ENCODE assay signal across 24 mouse cellular contexts in genomic region chr2:60023777-60024176, GRCm38 (mm10).
DNase-seq lines count a peak whose midpoint lies in the region; ATAC-seq lines count a peak whose summit lies in the region.
"Had no signal": no experiment of that assay in that cellular context is flagged by ENCODE, and none has a peak within 500 bp of the region (broad histone marks: within the 10 kb centered on the region; RNA-seq: fewer than 3 reads in every experiment).

No protein-coding gene starts in this region.

- H3K36me3 ChIP-seq in hindbrain, embryonic 13.5 days = no peaks in the 10 kb centered on the region
- H3K36me3 ChIP-seq in hindbrain, embryonic 16.5 days (ENCODE audit: control insufficient read depth, insufficient read depth, low read length) = peaks cover under 1% of the 10 kb centered on the region; the same call in 1 of the 2 replicates
- no peaks in the 10 kb centered on the region for H3K36me3 ChIP-seq in midbrain, embryonic 12.5 days
- no peaks in the 10 kb centered on the region for H3K36me3 ChIP-seq in midbrain, embryonic 15.5 days (replicated peaks)
- no peaks in the 10 kb centered on the region for H3K36me3 ChIP-seq in embryonic facial prominence, embryonic 13.5 days
- H3K36me3 ChIP-seq: embryonic facial prominence, embryonic 15.5 days; forebrain, embryonic 10.5 days; forebrain, embryonic 12.5 days had no signal

- peak; percentile 83 for DNase-seq in heart, adult 11 months
- no peak for DNase-seq in heart, adult 9 months (ENCODE audit: low spot score in 2 of 2)
- DNase-seq: adrenal gland, adult 8-10 months; adrenal gland, postnatal 14 days; adrenal gland, postnatal 36 days; cerebellum, adult 11-12 months; cerebellum, adult 2 months; cerebellum, adult 9-10 months; cerebellum, postnatal 10 days; cerebellum, postnatal 25 days had no signal

- peaks cover 11% of the 10 kb centered on the region for H3K4me1 ChIP-seq in hindbrain, embryonic 13.5 days (replicated peaks)
- H3K4me1 ChIP-seq in hindbrain, embryonic 16.5 days (ENCODE audit: control insufficient read depth, insufficient read depth, low read depth, low read length) = peaks cover 4% of the 10 kb centered on the region
- peaks cover 9% of the 10 kb centered on the region; the same call in 1 of the 2 replicates for H3K4me1 ChIP-seq in midbrain, embryonic 12.5 days
- peaks cover 8% of the 10 kb centered on the region for H3K4me1 ChIP-seq in midbrain, embryonic 15.5 days
- H3K4me1 ChIP-seq in embryonic facial prominence, embryonic 13.5 days = peaks cover 6% of the 10 kb centered on the region
- H3K4me1 ChIP-seq: embryonic facial prominence, embryonic 15.5 days had no signal

- H3K27me3 ChIP-seq in hindbrain, embryonic 13.5 days = no peaks in the 10 kb centered on the region
- H3K27me3 ChIP-seq in hindbrain, embryonic 16.5 days (replicated peaks; ENCODE audit: control insufficient read depth, insufficient read depth, low read length) = no peaks in the 10 kb centered on the region
- H3K27me3 ChIP-seq in midbrain, embryonic 12.5 days = no peaks in the 10 kb centered on the region
- H3K27me3 ChIP-seq in midbrain, embryonic 15.5 days (replicated peaks) = no peaks in the 10 kb centered on the region
- no peaks in the 10 kb centered on the region for H3K27me3 ChIP-seq in embryonic facial prominence, embryonic 13.5 days
- H3K27me3 ChIP-seq: embryonic facial prominence, embryonic 15.5 days; forebrain, embryonic 12.5 days; Patski had no signal

- ATAC-seq in hindbrain, embryonic 13.5 days (ENCODE audit: low FRiP score) = 0 out of 2 replicates have a peak, but pooled peaks have one; percentile 26
- no peak for ATAC-seq in hindbrain, embryonic 16.5 days
- peak; percentile 50; the same call in 1 of the 2 replicates for ATAC-seq in midbrain, embryonic 12.5 days (ENCODE audit: low FRiP score, low read depth)
- ATAC-seq in midbrain, embryonic 15.5 days (replicated peaks) = no peak
- ATAC-seq in embryonic facial prominence, embryonic 13.5 days (ENCODE audit: insufficient number of reproducible peaks, insufficient read depth, low FRiP score, low TSS enrichment, low read depth) = 0 out of 2 replicates have a peak, but pooled peaks have one; percentile 20
- no peak for ATAC-seq in inflammation-experienced regulatory T-cells, adult 6 months
- ATAC-seq: activated CD4-positive, CD25-positive, alpha-beta regulatory T cell, adult 4 months; forebrain, embryonic 14.5 days; forebrain, embryonic 16.5 days; Patski had no signal

- 0 out of 2 replicates have a peak overlapping the region, but pooled peaks have one; percentile 24 for H3K27ac ChIP-seq in hindbrain, embryonic 13.5 days
- no peak overlapping the region for H3K27ac ChIP-seq in hindbrain, embryonic 16.5 days (ENCODE audit: low read depth, low read length)
- no peak overlapping the region for H3K27ac ChIP-seq in midbrain, embryonic 12.5 days (replicated peaks)
- no peak overlapping the region for H3K27ac ChIP-seq in midbrain, embryonic 15.5 days
- no peak overlapping the region for H3K27ac ChIP-seq in embryonic facial prominence, embryonic 13.5 days
- H3K27ac ChIP-seq: embryonic facial prominence, embryonic 15.5 days; forebrain, embryonic 10.5 days; forebrain, embryonic 12.5 days had no signal

- H3K4me3 ChIP-seq in hindbrain, embryonic 13.5 days = no peak overlapping the region
- no peak overlapping the region for H3K4me3 ChIP-seq in hindbrain, embryonic 16.5 days (ENCODE audit: low read length)
- no peak overlapping the region for H3K4me3 ChIP-seq in midbrain, embryonic 12.5 days
- no peak overlapping the region for H3K4me3 ChIP-seq in midbrain, embryonic 15.5 days
- H3K4me3 ChIP-seq in embryonic facial prominence, embryonic 13.5 days = no peak overlapping the region
- H3K4me3 ChIP-seq: embryonic facial prominence, embryonic 15.5 days; erythroblast, embryonic 14.5 days; forebrain, embryonic 10.5 days; forebrain, embryonic 12.5 days had no signal

- 93% methylated on average over 7 of the region's 7 CpGs for WGBS in hindbrain, embryonic 13.5 days
- 89% methylated on average over 7 of the region's 7 CpGs for WGBS in hindbrain, embryonic 16.5 days
- WGBS in midbrain, embryonic 12.5 days = 94% methylated on average over 7 of the region's 7 CpGs
- WGBS in midbrain, embryonic 15.5 days = 92% methylated on average over 7 of the region's 7 CpGs
- WGBS in embryonic facial prominence, embryonic 13.5 days = 79% methylated on average over 7 of the region's 7 CpGs

- no peak overlapping the region for H3K9ac ChIP-seq in hindbrain, embryonic 13.5 days
- H3K9ac ChIP-seq in hindbrain, embryonic 16.5 days (ENCODE audit: low read depth, low read length) = no peak overlapping the region
- no peak overlapping the region for H3K9ac ChIP-seq in midbrain, embryonic 12.5 days (replicated peaks)
- no peak overlapping the region for H3K9ac ChIP-seq in midbrain, embryonic 15.5 days
- H3K9ac ChIP-seq in embryonic facial prominence, embryonic 13.5 days = no peak overlapping the region
- H3K9ac ChIP-seq: embryonic facial prominence, embryonic 15.5 days; forebrain, embryonic 12.5 days had no signal

- H3K9me3 ChIP-seq in hindbrain, embryonic 13.5 days = no peaks in the 10 kb centered on the region
- H3K9me3 ChIP-seq in hindbrain, embryonic 16.5 days (ENCODE audit: control insufficient read depth, low read length) = no peaks in the 10 kb centered on the region
- no peaks in the 10 kb centered on the region for H3K9me3 ChIP-seq in midbrain, embryonic 12.5 days
- H3K9me3 ChIP-seq in midbrain, embryonic 15.5 days = no peaks in the 10 kb centered on the region
- H3K9me3 ChIP-seq in embryonic facial prominence, embryonic 13.5 days = no peaks in the 10 kb centered on the region
- H3K9me3 ChIP-seq: embryonic facial prominence, embryonic 15.5 days; forebrain, embryonic 10.5 days; forebrain, embryonic 12.5 days had no signal

- H3K4me2 ChIP-seq in hindbrain, embryonic 13.5 days = no peak overlapping the region
- H3K4me2 ChIP-seq in hindbrain, embryonic 16.5 days (ENCODE audit: low read length) = no peak overlapping the region
- no peak overlapping the region for H3K4me2 ChIP-seq in midbrain, embryonic 12.5 days (replicated peaks)
- no peak overlapping the region for H3K4me2 ChIP-seq in midbrain, embryonic 15.5 days
- H3K4me2 ChIP-seq in embryonic facial prominence, embryonic 13.5 days = no peak overlapping the region
- H3K4me2 ChIP-seq: embryonic facial prominence, embryonic 15.5 days; forebrain, embryonic 12.5 days had no signal

Comparison
In these comparisons a context has a peak if more than half of its experiments do, and no peak if none do; other contexts are left out.
1. ATAC-seq: peak in hindbrain, embryonic 13.5 days (single experiment), midbrain, embryonic 12.5 days (single experiment) and embryonic facial prominence, embryonic 13.5 days (single experiment); none in hindbrain, embryonic 16.5 days (single experiment), midbrain, embryonic 15.5 days (single experiment) and inflammation-experienced regulatory T-cells, adult 6 months (single experiment).